Mouse (Mus musculus) 3T3-L1 (cell line): Measurements from ENCODE around the gene Cd59a.
A peak's percentile ranks its signal among the peaks of the same experiment; 100 is the strongest.

Source experiments
- DNase-seq: peaks from one replicate; pipeline ENCODE4 v3.0.0-alpha.2; 2015; ENCODE audit warnings: low read depth, low spot score

The Cd59a gene

GRCm38 (mm10) chr2:104135920-104136319 lies 40.3 kb downstream of the Cd59a start:
- peak; percentile 31 for DNase-seq

GRCm38 (mm10) chr2:104142140-104142539 lies 46.5 kb downstream of the Cd59a start:
- DNase-seq = no peak

GRCm38 (mm10) chr2:104144004-104144403 lies 48.4 kb downstream of the Cd59a start:
- DNase-seq = no peak

DNA sequence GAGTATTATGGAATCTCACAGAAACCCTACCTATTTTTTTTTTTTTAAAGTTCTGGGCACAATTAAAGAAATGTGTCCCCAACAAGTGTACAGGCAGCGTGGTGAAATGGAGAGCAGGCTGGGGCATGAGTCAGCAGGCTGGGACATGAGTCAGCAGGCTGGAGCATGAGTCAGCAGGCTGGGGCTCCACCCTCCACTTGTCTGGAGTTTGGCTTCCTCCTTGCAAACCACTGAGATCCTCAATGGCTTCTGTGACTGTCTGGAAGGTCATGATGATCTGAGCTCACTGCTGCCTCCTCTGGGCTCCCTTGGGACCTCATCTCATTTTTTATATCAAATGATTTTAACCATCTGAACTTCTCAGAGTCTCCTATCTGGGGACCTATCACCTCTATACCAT lies 50.4 kb downstream of the Cd59a start:
- DNase-seq = peak; percentile 96

DNA sequence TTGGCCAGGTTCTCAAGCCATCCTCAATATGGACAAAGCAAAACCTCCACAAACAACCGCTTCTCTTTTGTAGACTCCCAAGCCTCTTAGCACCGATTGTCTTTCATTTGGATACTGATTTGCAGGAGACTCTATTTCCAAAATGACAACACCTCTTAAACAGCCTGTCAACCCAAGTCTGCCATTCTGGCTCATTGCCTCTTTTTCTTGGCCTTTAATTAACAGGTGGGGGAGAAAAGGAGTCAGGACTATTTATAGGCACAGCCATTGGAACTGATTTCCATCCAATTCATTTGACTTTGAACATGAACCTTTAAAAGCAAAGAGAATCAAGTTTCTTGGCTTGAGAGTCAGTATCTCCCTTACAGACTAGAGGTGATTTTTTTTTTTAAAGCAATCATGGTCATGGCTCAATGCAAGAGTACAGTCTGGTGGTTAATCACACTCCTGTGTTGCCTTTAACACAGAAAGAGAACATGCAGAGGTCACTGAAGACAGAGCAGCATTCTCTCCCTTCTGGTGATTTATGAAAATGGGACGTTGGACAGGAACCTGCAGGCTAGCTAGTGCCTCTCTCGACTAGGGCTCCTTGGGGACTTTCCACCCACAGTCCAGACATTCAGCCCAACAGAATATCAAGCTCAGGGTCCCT lies 52.4 kb downstream of the Cd59a start:
- no peak for DNase-seq

- DNase-seq = peak; percentile 13
Observed at GRCm38 (mm10) chr2:104150608-104151397, 55.2 kb downstream of the Cd59a start.

DNA sequence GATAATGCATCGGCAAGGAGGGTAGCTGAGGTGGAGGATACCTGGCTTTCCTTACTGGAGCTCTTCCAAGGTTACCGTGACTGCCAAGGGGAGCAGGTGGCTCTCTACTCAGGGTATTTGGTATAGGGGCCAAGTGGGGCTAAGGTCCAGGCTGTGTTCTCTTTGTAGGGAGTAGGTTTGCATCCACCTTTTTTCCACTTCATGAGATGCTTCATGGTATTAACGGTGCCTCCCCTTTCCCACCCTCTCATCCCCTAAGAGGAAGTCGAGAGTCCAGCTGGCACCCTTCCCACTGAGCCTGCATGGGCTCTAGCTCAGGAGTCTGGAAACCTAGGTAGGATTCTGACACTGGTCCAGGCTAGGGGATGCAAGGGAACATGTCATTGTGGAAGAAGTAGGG lies 57.7 kb downstream of the Cd59a start:
- no peak for DNase-seq

DNA sequence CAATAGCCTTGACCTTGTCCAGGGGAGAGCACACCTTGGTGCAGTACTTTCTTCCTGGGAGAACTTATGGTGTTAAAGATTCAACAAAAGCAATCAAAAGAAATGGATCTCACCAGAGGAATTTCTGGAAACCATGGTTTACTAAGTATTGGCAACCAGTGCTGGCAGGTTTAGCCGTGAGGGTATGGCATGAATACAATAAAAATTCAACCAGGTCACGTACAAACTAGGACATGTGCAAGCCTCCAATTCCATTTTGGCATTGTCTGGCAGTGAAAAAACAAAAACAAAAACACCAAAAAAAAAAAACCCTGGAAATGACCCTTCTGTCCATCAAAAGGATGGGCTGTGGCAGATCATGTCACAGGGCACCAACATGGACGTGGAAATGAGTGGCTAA lies 58.3 kb downstream of the Cd59a start:
- no peak for DNase-seq

DNA sequence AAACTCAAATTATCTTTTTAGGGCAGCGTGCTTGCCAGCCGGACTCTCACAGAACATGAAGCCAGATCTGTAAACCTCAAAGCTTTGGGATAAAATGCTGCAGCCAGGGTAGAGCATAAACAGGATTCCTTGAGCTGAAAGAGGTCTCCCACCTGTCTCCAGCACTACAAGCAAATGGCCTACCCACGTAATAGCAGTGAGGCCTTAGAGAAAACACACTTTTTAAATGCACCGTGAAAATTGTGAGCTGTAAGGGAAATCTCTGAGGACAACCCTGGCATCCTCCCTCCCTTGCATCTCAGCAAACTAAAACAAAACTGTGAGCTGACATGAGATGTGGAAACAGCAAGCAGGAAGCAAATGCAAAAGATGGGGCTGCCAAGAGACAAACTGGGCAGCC lies 62.2 kb downstream of the Cd59a start:
- no peak for DNase-seq

GRCm38 (mm10) chr2:104163418-104163817 lies 67.8 kb downstream of the Cd59a start:
- DNase-seq = no peak

- no peak for DNase-seq
Observed at GRCm38 (mm10) chr2:104163978-104164487, 68.4 kb downstream of the Cd59a start.
